In genomic region chr1:74749301-74749700, GRCm38 (mm10) we compare ENCODE assay signal across 10 mouse cellular contexts. TPM values are rescaled to one million over a fixed set of nuclear protein-coding genes. Genes with fewer than 3 reads are reported as not detected.
DNase-seq lines count a peak whose midpoint lies in the region; ATAC-seq and TF ChIP-seq lines count a peak whose summit lies in the region.
"Had no signal": no experiment of that assay in that cellular context is flagged by ENCODE, and none has a peak within 500 bp of the region (broad histone marks: within the 10 kb centered on the region; RNA-seq: fewer than 3 reads in every experiment).

No protein-coding gene starts in this region.

- intact Hi-C loops in heart, postnatal 14 days (cut with DNase I) = no loop called here

- no peak overlapping the region for H3K4me2 ChIP-seq in midbrain, embryonic 13.5 days (replicated peaks)

- H3K4me3 ChIP-seq in lung, adult 2 months (replicated peaks; ENCODE audit: extremely low read depth, low read depth, low read length) = no peak overlapping the region
- no peak overlapping the region for H3K4me3 ChIP-seq in midbrain, embryonic 13.5 days (replicated peaks)

- no peak for ATAC-seq in activated CD4-positive, CD25-positive, alpha-beta regulatory T cell, adult 4 months
- no peak for ATAC-seq in midbrain, embryonic 13.5 days

- DNase-seq in Muller cell, postnatal 12 days (ENCODE audit: inconsistent ontology term) = peak; percentile 92
- DNase-seq in adrenal gland, postnatal 25 days = peak; percentile 56
- peak; percentile 48 to 73 for DNase-seq in heart, postnatal 14 days
- peak; percentile 57 for DNase-seq in lung, adult 2 months
- no peak for DNase-seq in MN1 (ENCODE audit: low spot score)
- no peak for DNase-seq in left cerebral cortex, adult 9 months (ENCODE audit: low spot score in 2 of 2)

- peak; percentile 37; the same call in 1 of the 2 replicates for TF ChIP-seq POLR2A in lung, adult 2 months (IDR thresholded peaks at IDR 0.05; ENCODE audit: borderline replicate concordance, extremely low read depth, low read depth, low read length)

- peaks cover 22% of the 10 kb centered on the region for H3K27me3 ChIP-seq in midbrain, embryonic 13.5 days

- no peak for TF ChIP-seq CTCF in lung, adult 2 months (IDR thresholded peaks at IDR 0.05; ENCODE audit: insufficient read depth, low read length)

- H3K9ac ChIP-seq in midbrain, embryonic 13.5 days (replicated peaks) = no peak overlapping the region

- WGBS in lung, adult 2 months = 38% methylated on average over 7 of the region's 7 CpGs
- WGBS in midbrain, embryonic 13.5 days = 78% methylated on average over 7 of the region's 7 CpGs

- H3K4me1 ChIP-seq in lung, adult 2 months (ENCODE audit: control insufficient read depth, insufficient read depth, low read length) = no peaks in the 10 kb centered on the region; the same call in 1 of the 2 replicates
- H3K4me1 ChIP-seq in midbrain, embryonic 13.5 days (replicated peaks) = 0 out of 2 replicates have a peak, but pooled peaks cover 4% of the 10 kb centered on the region

- H3K36me3 ChIP-seq in midbrain, embryonic 13.5 days = no peaks in the 10 kb centered on the region

- no peaks in the 10 kb centered on the region for H3K9me3 ChIP-seq in midbrain, embryonic 13.5 days

- H3K27ac ChIP-seq in midbrain, embryonic 13.5 days = no peak overlapping the region

RNA-seq across cellular contexts. Expression of gene Prkag3, which starts 0.3 kb away (rescaled TPM):
- not detected in 2 replicates for total RNA-seq in adrenal gland, postnatal 25 days (2021)
- total RNA-seq in heart, postnatal 14 days (2021) = 1 to 10 TPM; 1.2 TPM
- 5.9 and 11.4 TPM in 2 replicates for polyA plus RNA-seq in lung, adult 2 months (2012; rRNA removed)
- polyA plus RNA-seq in activated CD4-positive, CD25-positive, alpha-beta regulatory T cell, adult 4 months (2017; shearing (Covaris generic)) = not detected
- polyA plus RNA-seq in midbrain, embryonic 13.5 days (2015; fragmentation: Nextera tagmentation; extraction: Ambion mirVana) = 0.08 TPM in 1 of 2 replicates, not detected in the other
- total RNA-seq: hematopoietic stem cell, adult 5-6 weeks had no signal
- polyA plus RNA-seq: neural tube, embryonic 14.5 days had no signal

RNA-seq across cellular contexts. Expression of gene Wnt6, which starts 22.4 kb away (rescaled TPM):
- 1.8 and 2.5 TPM in 2 replicates for total RNA-seq in adrenal gland, postnatal 25 days (2021)
- under 1 TPM; 0.17 to 0.67 TPM for total RNA-seq in heart, postnatal 14 days (2021)
- 0.55 and 0.65 TPM in 2 replicates for polyA plus RNA-seq in lung, adult 2 months (2012; rRNA removed)
- polyA plus RNA-seq in activated CD4-positive, CD25-positive, alpha-beta regulatory T cell, adult 4 months (2017; shearing (Covaris generic)) = not detected
- 2.4 and 2.5 TPM in 2 replicates for polyA plus RNA-seq in midbrain, embryonic 13.5 days (2015; fragmentation: Nextera tagmentation; extraction: Ambion mirVana)
- total RNA-seq: hematopoietic stem cell, adult 5-6 weeks had no signal
- polyA plus RNA-seq: neural tube, embryonic 14.5 days had no signal

RNA-seq across cellular contexts. Expression of gene Cyp27a1, which starts 35.9 kb away (rescaled TPM):
- 15.5 and 16.1 TPM in 2 replicates for total RNA-seq in adrenal gland, postnatal 25 days (2021)
- total RNA-seq in heart, postnatal 14 days (2021) = 10 to 100 TPM; 10.4 to 17.1 TPM
- 16.9 and 25.4 TPM in 2 replicates for polyA plus RNA-seq in lung, adult 2 months (2012; rRNA removed)
- polyA plus RNA-seq in activated CD4-positive, CD25-positive, alpha-beta regulatory T cell, adult 4 months (2017; shearing (Covaris generic)) = under 1 TPM in 1 of 2 experiments, not detected in 1; 0.33 TPM
- polyA plus RNA-seq in midbrain, embryonic 13.5 days (2015; fragmentation: Nextera tagmentation; extraction: Ambion mirVana) = 2.9 and 3.3 TPM in 2 replicates

RNA-seq across cellular contexts. Expression of gene Wnt10a, which starts 42.0 kb away (rescaled TPM):
- 0.27 TPM in 1 of 2 replicates, not detected in the other for total RNA-seq in adrenal gland, postnatal 25 days (2021)
- total RNA-seq in heart, postnatal 14 days (2021) = not detected
- 0.08 and 2.6 TPM in 2 replicates for polyA plus RNA-seq in lung, adult 2 months (2012; rRNA removed)
- under 1 TPM in 1 of 2 experiments, not detected in 1; 0.53 TPM for polyA plus RNA-seq in activated CD4-positive, CD25-positive, alpha-beta regulatory T cell, adult 4 months (2017; shearing (Covaris generic))
- 0.35 and 0.45 TPM in 2 replicates for polyA plus RNA-seq in midbrain, embryonic 13.5 days (2015; fragmentation: Nextera tagmentation; extraction: Ambion mirVana)
- total RNA-seq: hematopoietic stem cell, adult 5-6 weeks had no signal
- polyA plus RNA-seq: neural tube, embryonic 14.5 days had no signal

Comparison
In these comparisons a context has a peak if more than half of its experiments do, and no peak if none do; other contexts are left out.
1. DNase-seq: peak in Muller cell, postnatal 12 days (single experiment), adrenal gland, postnatal 25 days (single experiment), heart, postnatal 14 days (2 of 2) and lung, adult 2 months (single experiment); none in MN1 (single experiment) and left cerebral cortex, adult 9 months (0 of 2).